Mouse (Mus musculus): ENCODE measurements around the gene Tekt5. TPM values are rescaled to one million over a fixed set of nuclear protein-coding genes. Genes with fewer than 3 reads are reported as not detected.
A peak's percentile ranks its signal among the peaks of the same experiment; 100 is the strongest.

The Tekt5 gene
- polyA plus RNA-seq, 1 experiment from 2014 or later: 3.0 TPM

GRCm38 (mm10) chr16:10374254-10375011 is 20.9 kb downstream of the Tekt5 start:
- H3K4me1 ChIP-seq: peaks cover 8% of the 10 kb centered on the region
- WGBS: 18% methylated on average over 13 of the region's 13 CpGs
- no peaks in the 10 kb centered on the region for H3K36me3 ChIP-seq
- H3K4me3 ChIP-seq: peak overlapping the region; percentile 16
- H3K27me3 ChIP-seq: no peaks in the 10 kb centered on the region
- peak; percentile 88 for ATAC-seq (replicated peaks)
- 0 out of 2 replicates have a peak overlapping the region, but pooled peaks have one; percentile 3 for H3K9ac ChIP-seq (replicated peaks)
- no peak overlapping the region for H3K27ac ChIP-seq (replicated peaks)
- H3K9me3 ChIP-seq: no peaks in the 10 kb centered on the region
- H3K4me2 ChIP-seq (replicated peaks): peak overlapping the region; percentile 41

GRCm38 (mm10) chr16:10372372-10372771 is 22.9 kb downstream of the Tekt5 start:
- Histone ChIP-seq H3K4me2 (replicated peaks) (no peak overlapping the region), H3K36me3 (no peaks in the 10 kb centered on the region), H3K9ac (replicated peaks) (no peak overlapping the region), H3K27me3 (no peaks in the 10 kb centered on the region), H3K4me1 (peaks cover 13% of the 10 kb centered on the region), H3K9me3 (no peaks in the 10 kb centered on the region), H3K4me3 (no peak overlapping the region), H3K27ac (replicated peaks) (no peak overlapping the region)
- no peak for ATAC-seq (replicated peaks)
- WGBS: 81% methylated on average over 4 of the region's 4 CpGs

- no peak overlapping the region for H3K4me3 ChIP-seq
- ATAC-seq (replicated peaks): no peak
- no peaks in the 10 kb centered on the region for H3K36me3 ChIP-seq
- H3K9ac ChIP-seq (replicated peaks): no peak overlapping the region
- no peak overlapping the region for H3K27ac ChIP-seq (replicated peaks)
- WGBS: 72% methylated on average over 1 of the region's 1 CpGs
- peaks cover 23% of the 10 kb centered on the region for H3K4me1 ChIP-seq
- no peak overlapping the region for H3K4me2 ChIP-seq (replicated peaks)
- H3K27me3 ChIP-seq: no peaks in the 10 kb centered on the region
- H3K9me3 ChIP-seq: no peaks in the 10 kb centered on the region
Measured at GRCm38 (mm10) chr16:10369996-10370395, 25.3 kb downstream of the Tekt5 start.

- Histone ChIP-seq H3K27me3 (no peaks in the 10 kb centered on the region), H3K36me3 (no peaks in the 10 kb centered on the region), H3K27ac (replicated peaks) (no peak overlapping the region; the same call in 1 of the 2 replicates), H3K4me2 (replicated peaks) (no peak overlapping the region), H3K9ac (replicated peaks) (no peak overlapping the region), H3K9me3 (no peaks in the 10 kb centered on the region), H3K4me3 (no peak overlapping the region), H3K4me1 (peaks cover 20% of the 10 kb centered on the region)
- WGBS: 46% methylated on average over 3 of the region's 3 CpGs
- 0 out of 2 replicates have a peak, but pooled peaks have one; percentile 27 for ATAC-seq (replicated peaks)
Measured at GRCm38 (mm10) chr16:10369468-10369934, 25.8 kb downstream of the Tekt5 start.

GRCm38 (mm10) chr16:10366240-10367217 is 28.8 kb downstream of the Tekt5 start:
- Histone ChIP-seq H3K27ac (replicated peaks) (peak overlapping the region; percentile 62), H3K4me3 (no peak overlapping the region), H3K4me1 (peaks cover 17% of the 10 kb centered on the region), H3K36me3 (no peaks in the 10 kb centered on the region), H3K4me2 (replicated peaks) (no peak overlapping the region), H3K9me3 (no peaks in the 10 kb centered on the region), H3K27me3 (no peaks in the 10 kb centered on the region), H3K9ac (replicated peaks) (no peak overlapping the region)
- peak; percentile 90 for ATAC-seq (replicated peaks)
- WGBS: 52% methylated on average over 14 of the region's 14 CpGs

- Histone ChIP-seq H3K4me3 (no peak overlapping the region), H3K36me3 (no peaks in the 10 kb centered on the region), H3K27me3 (no peaks in the 10 kb centered on the region), H3K27ac (replicated peaks) (peak overlapping the region; percentile 62; the same call in 1 of the 2 replicates), H3K9ac (replicated peaks) (no peak overlapping the region), H3K4me2 (replicated peaks) (no peak overlapping the region), H3K9me3 (no peaks in the 10 kb centered on the region), H3K4me1 (peaks cover 17% of the 10 kb centered on the region)
- WGBS: 84% methylated on average over 4 of the region's 4 CpGs
- ATAC-seq (replicated peaks): no peak
Measured at GRCm38 (mm10) chr16:10365796-10366195, 29.5 kb downstream of the Tekt5 start.

- Histone ChIP-seq H3K27me3 (no peaks in the 10 kb centered on the region), H3K9me3 (no peaks in the 10 kb centered on the region), H3K9ac (replicated peaks) (no peak overlapping the region), H3K4me1 (peaks cover 11% of the 10 kb centered on the region), H3K27ac (replicated peaks) (no peak overlapping the region), H3K36me3 (no peaks in the 10 kb centered on the region), H3K4me3 (no peak overlapping the region), H3K4me2 (replicated peaks) (no peak overlapping the region)
- WGBS: 71% methylated on average over 1 of the region's 1 CpGs
- no peak for ATAC-seq (replicated peaks)
Measured at GRCm38 (mm10) chr16:10363061-10363460, 32.2 kb downstream of the Tekt5 start.

GRCm38 (mm10) chr16:10359241-10359640 is 36.0 kb downstream of the Tekt5 start:
- H3K4me2 ChIP-seq (replicated peaks): no peak overlapping the region
- no peak overlapping the region for H3K27ac ChIP-seq (replicated peaks)
- ATAC-seq (replicated peaks): no peak
- no peak overlapping the region for H3K9ac ChIP-seq (replicated peaks)
- 91% methylated on average over 6 of the region's 6 CpGs for WGBS
- H3K27me3 ChIP-seq: no peaks in the 10 kb centered on the region
- H3K36me3 ChIP-seq: no peaks in the 10 kb centered on the region
- H3K4me3 ChIP-seq: no peak overlapping the region
- H3K4me1 ChIP-seq: 0 out of 2 replicates have a peak, but pooled peaks cover 4% of the 10 kb centered on the region
- no peaks in the 10 kb centered on the region for H3K9me3 ChIP-seq

- Histone ChIP-seq H3K36me3 (no peaks in the 10 kb centered on the region), H3K4me3 (peak overlapping the region; percentile 23), H3K9me3 (no peaks in the 10 kb centered on the region), H3K27me3 (no peaks in the 10 kb centered on the region), H3K27ac (replicated peaks) (0 out of 2 replicates have a peak overlapping the region, but pooled peaks have one; percentile 0), H3K4me2 (replicated peaks) (peak overlapping the region; percentile 38), H3K9ac (replicated peaks) (no peak overlapping the region), H3K4me1 (0 out of 2 replicates have a peak, but pooled peaks cover 4% of the 10 kb centered on the region)
- 19% methylated on average over 30 of the region's 30 CpGs for WGBS
- peak; percentile 87 for ATAC-seq (replicated peaks)
Measured at GRCm38 (mm10) chr16:10358010-10358934, 37.0 kb downstream of the Tekt5 start.

GRCm38 (mm10) chr16:10355004-10355403 is 40.3 kb downstream of the Tekt5 start:
- no peak overlapping the region for H3K9ac ChIP-seq (replicated peaks)
- H3K27me3 ChIP-seq: no peaks in the 10 kb centered on the region
- no peaks in the 10 kb centered on the region for H3K36me3 ChIP-seq
- ATAC-seq (replicated peaks): no peak
- H3K4me1 ChIP-seq: 0 out of 2 replicates have a peak, but pooled peaks cover 4% of the 10 kb centered on the region
- no peak overlapping the region for H3K4me2 ChIP-seq (replicated peaks)
- H3K4me3 ChIP-seq: no peak overlapping the region
- H3K27ac ChIP-seq (replicated peaks): no peak overlapping the region
- no peaks in the 10 kb centered on the region for H3K9me3 ChIP-seq

GRCm38 (mm10) chr16:10351050-10351636 is 44.1 kb downstream of the Tekt5 start:
- Histone ChIP-seq H3K4me1 (no peaks in the 10 kb centered on the region), H3K27ac (replicated peaks) (no peak overlapping the region), H3K27me3 (no peaks in the 10 kb centered on the region), H3K4me3 (no peak overlapping the region), H3K9ac (replicated peaks) (no peak overlapping the region), H3K9me3 (no peaks in the 10 kb centered on the region), H3K4me2 (replicated peaks) (no peak overlapping the region), H3K36me3 (no peaks in the 10 kb centered on the region)
- ATAC-seq (replicated peaks): no peak
- WGBS: 72% methylated on average over 9 of the region's 9 CpGs
